Mouse (Mus musculus): ENCODE measurements at regions not wholly inside any gene's neighbourhood (a gene's known extent, or its start where the extent isn't known, plus 50 kb on each side); places are given as distances from the start of the nearest gene placed in this dataset.

DNA sequence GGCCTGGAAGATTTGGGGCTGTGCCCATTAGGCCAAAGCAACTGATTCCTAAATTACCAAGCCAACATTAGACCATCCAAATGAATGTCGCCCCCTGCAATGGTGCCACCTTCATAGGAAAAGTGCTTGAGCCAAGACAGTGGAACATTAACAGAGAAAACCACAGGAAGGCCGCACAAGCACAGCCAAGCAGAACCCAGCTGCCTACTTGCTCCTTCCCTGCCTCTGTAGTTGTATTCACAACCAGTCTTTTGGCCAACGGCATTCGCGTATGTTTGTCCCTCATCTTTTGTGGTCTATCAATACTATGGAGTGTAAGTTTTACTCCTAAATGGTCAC is 319.2 kb downstream of the Nr2f2 start:
- TF ChIP-seq CTCF (IDR thresholded peaks at IDR 0.05; ENCODE audit: control insufficient read depth, insufficient read depth, insufficient replicate concordance, low read depth, low read length) = no peak
- TF ChIP-seq POLR2A (IDR thresholded peaks at IDR 0.05; ENCODE audit: control insufficient read depth, low read depth, low read length) = no peak
